Mouse (Mus musculus) urinary bladder, postnatal 10 days (tissue): ENCODE results near the gene Cntn4.

Experiments
- DNase-seq: peaks from one replicate; pipeline ENCODE4 v3.0.0; 2022; ENCODE audit warnings: low spot score

Cntn4 gene

GRCm38 (mm10) chr6:106463857-106464256 is 786.4 kb downstream of the Cntn4 start:
- no peak for DNase-seq

GRCm38 (mm10) chr6:106465766-106466165 is 788.3 kb downstream of the Cntn4 start:
- DNase-seq: no peak

GRCm38 (mm10) chr6:106466267-106467029 is 789.0 kb downstream of the Cntn4 start:
- no peak for DNase-seq

- DNase-seq: no peak
Measured at GRCm38 (mm10) chr6:106471840-106472608, 794.6 kb downstream of the Cntn4 start.

- DNase-seq: no peak
Measured at GRCm38 (mm10) chr6:106473871-106474270, 796.4 kb downstream of the Cntn4 start.

GRCm38 (mm10) chr6:106481533-106481932 is 804.1 kb downstream of the Cntn4 start:
- no peak for DNase-seq

- no peak for DNase-seq
Measured at GRCm38 (mm10) chr6:106496303-106496702, 818.8 kb downstream of the Cntn4 start.

GRCm38 (mm10) chr6:106499166-106499565 is 821.7 kb downstream of the Cntn4 start:
- no peak for DNase-seq

- no peak for DNase-seq
Measured at GRCm38 (mm10) chr6:106503961-106504360, 826.5 kb downstream of the Cntn4 start.

- DNase-seq: no peak
Measured at GRCm38 (mm10) chr6:106520367-106520766, 842.9 kb downstream of the Cntn4 start.

- DNase-seq: no peak
Measured at GRCm38 (mm10) chr6:106543500-106543899, 866.0 kb downstream of the Cntn4 start.

GRCm38 (mm10) chr6:106561649-106562048 is 884.2 kb downstream of the Cntn4 start:
- DNase-seq: no peak

GRCm38 (mm10) chr6:106565316-106565715 is 887.9 kb downstream of the Cntn4 start:
- DNase-seq: no peak

- no peak for DNase-seq
Measured at GRCm38 (mm10) chr6:106565769-106566459, 888.5 kb downstream of the Cntn4 start.

GRCm38 (mm10) chr6:106566929-106567621 is 889.6 kb downstream of the Cntn4 start:
- no peak for DNase-seq

GRCm38 (mm10) chr6:106580124-106580523 is 902.7 kb downstream of the Cntn4 start:
- DNase-seq: no peak

- DNase-seq: no peak
Measured at GRCm38 (mm10) chr6:106593756-106594155, 916.3 kb downstream of the Cntn4 start.

- no peak for DNase-seq
Measured at GRCm38 (mm10) chr6:106617081-106617480, 939.6 kb downstream of the Cntn4 start.

GRCm38 (mm10) chr6:106621188-106621749 is 943.8 kb downstream of the Cntn4 start:
- DNase-seq: no peak

- no peak for DNase-seq
Measured at GRCm38 (mm10) chr6:106643026-106643425, 965.6 kb downstream of the Cntn4 start.

- DNase-seq: no peak
Measured at GRCm38 (mm10) chr6:106645496-106646211, 968.2 kb downstream of the Cntn4 start.
